Comparison of ENCODE assay signal across 20 mouse cellular contexts in genomic region chrX:7837146-7837545, GRCm38 (mm10). TPM values are rescaled to one million over a fixed set of nuclear protein-coding genes. Genes with fewer than 3 reads are reported as not detected.
DNase-seq lines count a peak whose midpoint lies in the region; ATAC-seq and TF ChIP-seq lines count a peak whose summit lies in the region.
"Had no signal": no experiment of that assay in that cellular context is flagged by ENCODE, and none has a peak within 500 bp of the region (broad histone marks: within the 10 kb centered on the region; RNA-seq: fewer than 3 reads in every experiment).

No protein-coding gene starts in this region.

- H3K27me3 ChIP-seq in heart, embryonic 10.5 days (ENCODE audit: insufficient read depth, poor library complexity, severe bottlenecking): no peaks in the 10 kb centered on the region
- no peaks in the 10 kb centered on the region for H3K27me3 ChIP-seq in liver, embryonic 13.5 days
- no peaks in the 10 kb centered on the region for H3K27me3 ChIP-seq in neural tube, embryonic 15.5 days (replicated peaks)
- H3K27me3 ChIP-seq: lung, embryonic 15.5 days had no signal

- DNase-seq in heart, embryonic 10.5 days (ENCODE audit: low spot score): peak; percentile 77
- DNase-seq in heart, adult 8-10 months (ENCODE audit: low spot score): no peak
- DNase-seq in c-Kit-positive CD71-positive TER-119-negative erythroid progenitor cells, embryonic 14.5 days (ENCODE audit: low read depth): peak; percentile 29
- peak; percentile 41 for DNase-seq in liver, embryonic 13.5 days
- peak; percentile 30 to 42 for DNase-seq in spleen, postnatal 10 days (ENCODE audit: low spot score in 2 of 2)
- no peak for DNase-seq in lung, adult 2 months
- no peak for DNase-seq in embryo, embryonic 10.5 days (ENCODE audit: low spot score)
- DNase-seq: adrenal gland, postnatal 25 days; cerebellum, adult 9-11 months; heart, postnatal 4 days; kidney, adult 11 months; kidney, postnatal 10 days; right cerebral cortex, adult 18-20 months; thymus, adult 2 months had no signal

- H3K4me1 ChIP-seq in heart, embryonic 10.5 days: no peaks in the 10 kb centered on the region
- H3K4me1 ChIP-seq in liver, embryonic 13.5 days (replicated peaks): peaks cover 56% of the 10 kb centered on the region
- H3K4me1 ChIP-seq in neural tube, embryonic 15.5 days: no peaks in the 10 kb centered on the region
- H3K4me1 ChIP-seq in lung, adult 2 months (ENCODE audit: control insufficient read depth, insufficient read depth, low read length): no peaks in the 10 kb centered on the region
- H3K4me1 ChIP-seq: lung, embryonic 15.5 days had no signal

- WGBS in heart, embryonic 10.5 days: 52% methylated on average over 1 of the region's 1 CpGs
- 38% methylated on average over 1 of the region's 1 CpGs for WGBS in liver, embryonic 13.5 days (ENCODE audit: insufficient replicate concordance)
- WGBS in neural tube, embryonic 15.5 days: 82% methylated on average over 1 of the region's 1 CpGs
- WGBS in lung, adult 2 months: 50% methylated on average over 1 of the region's 1 CpGs

- no peaks in the 10 kb centered on the region for H3K9me3 ChIP-seq in heart, embryonic 10.5 days
- no peaks in the 10 kb centered on the region for H3K9me3 ChIP-seq in liver, embryonic 13.5 days (replicated peaks)
- H3K9me3 ChIP-seq in neural tube, embryonic 15.5 days (replicated peaks): no peaks in the 10 kb centered on the region
- H3K9me3 ChIP-seq: lung, embryonic 15.5 days had no signal

- no peak for TF ChIP-seq POLR2A in lung, adult 2 months (IDR thresholded peaks at IDR 0.05; ENCODE audit: borderline replicate concordance, extremely low read depth, low read depth, low read length)

- H3K9ac ChIP-seq in liver, embryonic 13.5 days: peak overlapping the region; percentile 59
- no peak overlapping the region for H3K9ac ChIP-seq in neural tube, embryonic 15.5 days (replicated peaks)
- H3K9ac ChIP-seq: lung, embryonic 15.5 days had no signal

- no peak for TF ChIP-seq CTCF in lung, adult 2 months (IDR thresholded peaks at IDR 0.05; ENCODE audit: insufficient read depth, low read length)

- H3K27ac ChIP-seq in heart, embryonic 10.5 days: no peak overlapping the region
- H3K27ac ChIP-seq in liver, embryonic 13.5 days: peak overlapping the region; percentile 96
- no peak overlapping the region for H3K27ac ChIP-seq in neural tube, embryonic 15.5 days (replicated peaks)
- H3K27ac ChIP-seq: hindbrain, postnatal 0 days; layer of hippocampus, adult 2 months; lung, embryonic 15.5 days had no signal

- no peak overlapping the region for H3K4me3 ChIP-seq in heart, embryonic 10.5 days
- H3K4me3 ChIP-seq in liver, embryonic 13.5 days (replicated peaks): peak overlapping the region; percentile 10; the same call in 1 of the 2 replicates
- no peak overlapping the region for H3K4me3 ChIP-seq in neural tube, embryonic 15.5 days (replicated peaks)
- H3K4me3 ChIP-seq in lung, adult 2 months (replicated peaks; ENCODE audit: extremely low read depth, low read depth, low read length): no peak overlapping the region
- H3K4me3 ChIP-seq: layer of hippocampus, adult 2 months; lung, embryonic 15.5 days had no signal

- no peaks in the 10 kb centered on the region for H3K36me3 ChIP-seq in heart, embryonic 10.5 days
- no peaks in the 10 kb centered on the region for H3K36me3 ChIP-seq in liver, embryonic 13.5 days
- H3K36me3 ChIP-seq in neural tube, embryonic 15.5 days: no peaks in the 10 kb centered on the region
- H3K36me3 ChIP-seq: lung, embryonic 15.5 days had no signal

- ATAC-seq in liver, embryonic 13.5 days (ENCODE audit: low read depth): peak; percentile 74
- ATAC-seq in neural tube, embryonic 15.5 days (ENCODE audit: low FRiP score): no peak
- ATAC-seq: forebrain, embryonic 14.5 days; hindbrain, postnatal 0 days; midbrain, embryonic 16.5 days had no signal

- H3K4me2 ChIP-seq in liver, embryonic 13.5 days: peak overlapping the region; percentile 50
- H3K4me2 ChIP-seq in neural tube, embryonic 15.5 days: no peak overlapping the region
- H3K4me2 ChIP-seq: lung, embryonic 15.5 days had no signal

RNA-seq across cellular contexts. Expression of gene Otud5, which starts 4.0 kb away (rescaled TPM):
- 33.0 and 43.8 TPM in 2 replicates for polyA plus RNA-seq in heart, embryonic 10.5 days (2016; fragmentation: Nextera tagmentation; extraction: Ambion mirVana)
- total RNA-seq in heart, adult 8-10 months (2022): 10 to 100 TPM; 20.0 to 24.9 (median 21.5) TPM
- 33.8 and 35.7 TPM in 2 replicates for polyA plus RNA-seq in liver, embryonic 13.5 days (2015; fragmentation: Nextera tagmentation; extraction: Ambion mirVana)
- polyA plus RNA-seq in neural tube, embryonic 15.5 days (2015; fragmentation: Nextera tagmentation; extraction: Ambion mirVana): 40.0 and 40.4 TPM in 2 replicates
- polyA plus RNA-seq in lung, adult 2 months (2012; rRNA removed): 31.0 and 43.3 TPM in 2 replicates

RNA-seq across cellular contexts. Expression of gene Kcnd1, which starts 15.1 kb away (rescaled TPM):
- 1.1 and 1.4 TPM in 2 replicates for polyA plus RNA-seq in heart, embryonic 10.5 days (2016; fragmentation: Nextera tagmentation; extraction: Ambion mirVana)
- total RNA-seq in heart, adult 8-10 months (2022): under 1 TPM; 0.23 to 0.30 (median 0.27) TPM
- polyA plus RNA-seq in liver, embryonic 13.5 days (2015; fragmentation: Nextera tagmentation; extraction: Ambion mirVana): 0.13 and 0.34 TPM in 2 replicates
- 5.7 and 6.5 TPM in 2 replicates for polyA plus RNA-seq in neural tube, embryonic 15.5 days (2015; fragmentation: Nextera tagmentation; extraction: Ambion mirVana)
- polyA plus RNA-seq in lung, adult 2 months (2012; rRNA removed): 0.84 and 1.0 TPM in 2 replicates

RNA-seq across cellular contexts. Expression of gene Pim2, which starts 40.9 kb away (rescaled TPM):
- polyA plus RNA-seq in heart, embryonic 10.5 days (2016; fragmentation: Nextera tagmentation; extraction: Ambion mirVana): 7.0 and 7.8 TPM in 2 replicates
- total RNA-seq in heart, adult 8-10 months (2022): 1 to 10 TPM; 2.4 to 6.1 (median 3.7) TPM
- polyA plus RNA-seq in liver, embryonic 13.5 days (2015; fragmentation: Nextera tagmentation; extraction: Ambion mirVana): 2.8 and 4.3 TPM in 2 replicates
- 21.0 and 26.8 TPM in 2 replicates for polyA plus RNA-seq in neural tube, embryonic 15.5 days (2015; fragmentation: Nextera tagmentation; extraction: Ambion mirVana)
- 12.2 and 13.6 TPM in 2 replicates for polyA plus RNA-seq in lung, adult 2 months (2012; rRNA removed)

RNA-seq across cellular contexts. Expression of gene Slc35a2, which starts 46.7 kb away (rescaled TPM):
- polyA plus RNA-seq in heart, embryonic 10.5 days (2016; fragmentation: Nextera tagmentation; extraction: Ambion mirVana): 32.2 and 33.5 TPM in 2 replicates
- 10 to 100 TPM in 3 of 4 experiments, 1 to 10 TPM in 1; 8.9 to 18.3 (median 13.5) TPM for total RNA-seq in heart, adult 8-10 months (2022)
- 17.1 and 17.8 TPM in 2 replicates for polyA plus RNA-seq in liver, embryonic 13.5 days (2015; fragmentation: Nextera tagmentation; extraction: Ambion mirVana)
- 46.9 and 47.3 TPM in 2 replicates for polyA plus RNA-seq in neural tube, embryonic 15.5 days (2015; fragmentation: Nextera tagmentation; extraction: Ambion mirVana)
- 73.7 and 74.0 TPM in 2 replicates for polyA plus RNA-seq in lung, adult 2 months (2012; rRNA removed)

RNA-seq across cellular contexts. Expression of gene Gripap1, which starts 47.6 kb away (rescaled TPM):
- 35.4 and 37.6 TPM in 2 replicates for polyA plus RNA-seq in heart, embryonic 10.5 days (2016; fragmentation: Nextera tagmentation; extraction: Ambion mirVana)
- 10 to 100 TPM; 23.1 to 26.1 (median 24.7) TPM for total RNA-seq in heart, adult 8-10 months (2022)
- polyA plus RNA-seq in liver, embryonic 13.5 days (2015; fragmentation: Nextera tagmentation; extraction: Ambion mirVana): 30.6 and 32.3 TPM in 2 replicates
- 63.0 and 67.4 TPM in 2 replicates for polyA plus RNA-seq in neural tube, embryonic 15.5 days (2015; fragmentation: Nextera tagmentation; extraction: Ambion mirVana)
- 19.0 and 32.4 TPM in 2 replicates for polyA plus RNA-seq in lung, adult 2 months (2012; rRNA removed)

Comparison
In these comparisons a context has a peak if more than half of its experiments do, and no peak if none do; other contexts are left out.
1. DNase-seq: peak in heart, embryonic 10.5 days (single experiment), c-Kit-positive CD71-positive TER-119-negative erythroid progenitor cells, embryonic 14.5 days (single experiment), liver, embryonic 13.5 days (single experiment) and spleen, postnatal 10 days (2 of 2); none in heart, adult 8-10 months (single experiment), lung, adult 2 months (single experiment) and embryo, embryonic 10.5 days (single experiment).